Mouse (Mus musculus) liver, adult (tissue): ENCODE measurements around the gene Smarca1.

ENCODE experiments used
- GATA4 ChIP-seq: IDR thresholded peaks from 2 replicates; pipeline ENCODE4 v1.6.1; 2014; ENCODE audit warnings: mild to moderate bottlenecking, low read length; ENCODE audit not compliant: insufficient replicate concordance

Smarca1 gene

DNA sequence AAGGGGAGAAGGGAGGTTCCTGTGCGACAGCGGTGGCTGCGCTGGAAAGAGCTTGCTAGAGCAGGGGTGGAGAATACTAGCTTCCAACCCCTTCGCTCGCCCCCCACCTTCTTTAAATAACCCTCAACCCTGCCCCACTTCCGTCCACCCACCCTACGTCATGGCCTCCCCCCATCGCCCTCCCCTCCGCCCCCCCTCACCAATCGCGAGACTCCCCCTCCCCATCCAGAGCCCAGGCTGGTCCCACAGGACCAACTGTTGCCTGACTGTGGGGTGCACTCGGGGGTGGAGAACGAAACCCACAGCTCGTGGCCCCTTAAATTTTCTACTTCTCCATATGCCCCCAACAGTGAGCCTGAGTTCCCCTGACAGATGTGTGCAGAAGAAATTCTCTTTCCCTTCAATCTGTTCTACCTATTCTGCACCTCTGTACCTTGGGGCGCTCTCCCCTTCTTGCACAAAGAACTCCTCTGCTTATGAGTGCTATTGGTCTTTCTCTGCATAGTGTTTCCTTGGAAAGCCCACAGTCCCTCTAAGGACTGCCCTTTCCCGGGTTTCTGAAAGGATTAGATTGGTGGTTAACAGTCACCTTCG lies at the start of gene Smarca1:
TSS of gene Smarca1 (minus strand) at position 544 of the 594 bp plus-strand sequence.
- no peak for TF ChIP-seq GATA4

DNA sequence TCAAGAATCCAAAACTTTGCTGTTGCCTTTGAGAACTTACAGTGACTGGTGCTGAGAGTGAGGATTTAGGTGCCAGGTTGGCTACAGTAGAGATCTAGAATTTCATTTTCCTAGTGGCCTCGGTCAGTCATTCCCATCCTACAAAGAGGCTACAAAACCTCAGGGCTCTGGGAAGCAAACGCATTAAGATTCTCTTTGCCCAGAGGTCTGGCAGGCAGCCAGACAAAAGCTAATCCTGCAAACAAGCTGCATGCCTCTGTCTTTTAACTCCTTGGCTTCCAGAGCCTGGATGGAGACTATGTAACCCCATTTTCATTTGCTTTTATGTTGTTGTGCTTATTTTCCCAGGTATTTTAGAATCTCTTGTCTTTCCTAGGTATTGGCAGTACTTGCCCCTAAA lies 45.0 kb upstream of the Smarca1 start:
- TF ChIP-seq GATA4: no peak

GRCm38 (mm10) chrX:47936885-47937284 lies 44.1 kb upstream of the Smarca1 start:
- no peak for TF ChIP-seq GATA4

DNA sequence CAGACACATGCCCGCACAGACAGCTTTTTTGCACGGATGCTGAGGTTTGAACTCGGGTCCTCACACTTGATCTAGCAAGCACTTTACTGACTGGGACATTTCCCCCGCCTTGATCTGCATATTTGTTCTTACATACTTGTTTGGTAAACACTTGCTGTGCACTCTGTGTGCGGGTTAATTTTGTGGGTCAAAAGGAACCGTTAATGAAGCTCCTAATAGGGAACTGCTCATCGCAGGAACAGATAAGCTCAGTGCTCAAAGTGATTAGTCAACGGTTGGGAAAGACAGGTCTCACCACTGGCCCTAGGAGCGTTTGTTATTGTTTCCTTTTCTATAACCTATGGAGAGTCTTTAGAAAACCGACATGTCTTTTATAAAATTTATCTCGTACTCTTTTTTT lies 41.6 kb upstream of the Smarca1 start:
- no peak for TF ChIP-seq GATA4

GRCm38 (mm10) chrX:47930449-47930848 lies 37.7 kb upstream of the Smarca1 start:
- TF ChIP-seq GATA4: no peak

- TF ChIP-seq GATA4: no peak
These were observed 35.2 kb upstream of the Smarca1 start for GRCm38 (mm10) chrX:47927981-47928380.

- TF ChIP-seq GATA4: no peak
These were observed 27.8 kb upstream of the Smarca1 start for GRCm38 (mm10) chrX:47920541-47920940.

DNA sequence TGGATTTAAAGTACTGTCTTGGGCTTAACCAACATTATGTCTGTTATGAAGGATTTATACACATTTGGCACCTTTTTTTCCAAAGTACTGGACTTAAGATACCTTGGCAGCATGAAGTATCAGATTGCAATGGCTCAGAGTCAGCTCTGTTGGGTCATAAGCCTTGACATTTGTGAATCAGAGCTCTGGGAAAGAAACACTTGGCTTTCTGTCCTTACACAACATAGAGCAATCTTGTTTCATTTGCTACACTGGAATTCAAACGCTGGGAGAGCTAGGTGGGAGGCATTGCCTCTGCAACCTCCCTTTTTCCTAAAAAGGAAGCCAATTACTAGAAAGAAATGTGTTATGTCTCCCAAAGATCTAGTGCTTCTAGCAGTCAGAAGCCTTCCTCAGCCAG lies 24.1 kb upstream of the Smarca1 start:
- no peak for TF ChIP-seq GATA4

DNA sequence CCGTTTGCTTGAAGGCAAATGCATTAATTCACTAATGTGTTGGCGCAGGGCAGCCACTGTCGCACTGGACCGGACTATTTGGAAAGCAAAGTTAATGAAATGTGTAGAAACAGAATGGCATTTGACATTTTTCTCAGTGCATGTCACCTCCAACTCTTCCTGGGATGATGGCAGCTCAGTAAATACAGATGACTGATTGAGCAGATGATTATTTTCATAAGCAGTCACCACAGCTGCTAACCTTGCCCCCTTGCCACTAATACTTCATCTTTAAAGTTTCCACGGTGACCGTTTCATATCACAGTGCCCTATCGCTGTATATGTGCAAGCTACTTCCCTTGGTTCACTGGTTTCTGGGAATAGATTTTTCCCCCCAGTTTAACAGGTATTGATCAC lies 20.8 kb upstream of the Smarca1 start:
- no peak for TF ChIP-seq GATA4

DNA sequence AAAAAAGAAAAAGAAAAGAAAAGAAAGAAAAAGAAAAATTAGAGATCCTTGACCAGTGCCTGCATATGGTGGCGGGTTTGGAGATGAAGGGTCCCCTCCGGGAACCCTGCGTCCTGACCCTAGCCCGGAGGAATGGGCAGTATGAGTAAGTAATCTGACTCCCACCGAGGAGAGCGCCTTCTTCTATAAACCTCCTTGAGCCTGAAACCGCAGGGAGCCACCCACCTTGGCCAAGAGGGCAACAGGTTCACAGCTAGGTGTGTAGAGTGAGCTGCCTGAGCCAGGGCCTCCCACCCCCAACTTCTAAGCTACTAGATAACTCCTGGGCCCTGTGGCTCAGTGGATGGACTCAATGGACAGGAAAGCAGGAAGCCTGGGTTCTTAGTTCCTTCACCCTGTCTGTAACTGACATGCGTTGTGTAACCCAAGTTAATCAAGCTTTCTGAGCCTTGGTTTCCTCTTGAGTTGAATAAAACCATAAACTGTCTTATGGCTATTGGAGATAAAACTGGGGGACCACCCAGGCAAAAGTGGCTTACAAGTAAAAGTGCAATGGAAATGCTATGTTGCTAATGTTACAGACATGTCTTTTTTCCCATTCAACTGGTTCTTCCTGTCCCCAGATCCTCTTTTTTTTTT lies 20.2 kb upstream of the Smarca1 start:
- TF ChIP-seq GATA4: no peak

DNA sequence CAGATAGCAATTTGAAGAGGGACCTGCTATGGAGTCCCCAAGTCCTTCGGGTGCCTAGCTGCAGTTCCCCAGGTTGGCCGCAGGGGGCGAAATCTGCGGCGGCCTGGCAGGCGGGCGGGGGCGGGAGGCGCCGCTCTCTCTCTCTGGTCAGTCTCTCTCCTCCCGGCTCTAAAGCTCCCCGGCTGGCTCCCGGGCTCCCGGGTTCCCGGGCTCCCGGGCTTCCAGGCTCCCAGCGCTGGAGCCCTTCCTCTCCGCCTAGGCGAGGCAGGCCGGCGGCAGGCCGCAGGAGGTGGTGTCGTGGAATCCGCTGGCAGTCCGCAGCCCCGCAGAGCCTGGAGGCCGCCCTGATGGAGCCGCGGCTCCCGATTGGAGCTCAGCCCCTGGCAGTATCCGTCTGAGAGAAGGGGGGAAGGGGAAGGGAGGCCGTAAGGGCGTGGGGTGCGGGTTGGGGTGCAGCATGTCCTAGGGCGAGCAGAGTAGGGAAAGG lies 19.6 kb upstream of the Smarca1 start, which contains the start of gene Ocrl:
TSS of gene Ocrl (plus strand) at position 82 of the 487 bp plus-strand sequence.
- no peak for TF ChIP-seq GATA4

DNA sequence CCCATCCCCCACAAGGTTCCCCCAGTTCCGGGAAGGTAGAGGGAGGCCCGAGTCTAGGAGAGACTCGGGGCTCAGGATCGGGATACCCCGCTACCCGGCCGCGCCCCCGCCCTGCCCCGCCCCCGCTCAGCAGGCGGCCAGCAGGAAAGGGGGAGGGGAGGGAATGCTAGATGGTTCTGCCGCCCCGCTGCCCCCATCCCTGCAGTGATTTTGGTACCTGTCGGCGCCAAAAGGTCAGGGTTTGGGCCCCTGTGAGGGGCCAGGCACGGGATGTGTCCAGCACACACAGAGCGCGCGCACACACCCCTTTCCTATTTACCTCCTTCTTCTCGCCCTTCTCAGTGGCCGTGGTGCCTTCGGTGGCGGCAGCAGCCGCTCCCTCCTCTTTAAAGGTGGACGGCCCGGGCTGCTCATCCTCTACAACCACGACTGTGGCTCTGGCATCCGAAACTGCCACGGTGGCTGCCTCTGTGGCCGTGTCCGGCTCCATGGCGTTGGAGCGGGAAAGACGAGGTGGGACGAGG lies 805 bp downstream of the Smarca1 start:
- no peak for TF ChIP-seq GATA4

GRCm38 (mm10) chrX:47891243-47891906 lies 1.4 kb downstream of the Smarca1 start:
- TF ChIP-seq GATA4: no peak

GRCm38 (mm10) chrX:47887401-47887800 lies 5.4 kb downstream of the Smarca1 start:
- no peak for TF ChIP-seq GATA4

- TF ChIP-seq GATA4: no peak
These were observed 10.0 kb downstream of the Smarca1 start for GRCm38 (mm10) chrX:47882813-47883212.

- TF ChIP-seq GATA4: no peak
These were observed 12.7 kb downstream of the Smarca1 start for GRCm38 (mm10) chrX:47880052-47880451.

DNA sequence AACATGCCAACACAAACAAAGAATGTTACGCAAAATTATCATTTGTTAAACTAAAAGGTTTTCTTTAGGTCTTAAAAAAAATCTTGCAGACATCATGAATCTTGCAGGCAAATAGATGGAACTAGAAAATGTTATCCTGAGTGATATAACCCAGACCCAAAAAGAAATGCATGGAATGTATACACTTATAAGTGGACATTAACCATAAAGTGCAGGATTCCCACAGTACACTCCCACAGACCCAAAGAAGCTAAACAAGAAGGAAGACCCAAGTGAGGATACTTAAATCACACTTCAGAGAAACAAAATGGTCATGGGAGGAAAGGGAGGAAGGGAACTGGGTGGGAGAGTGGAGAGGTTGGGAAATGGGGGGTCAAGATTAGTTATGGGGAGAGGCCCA lies 34.2 kb downstream of the Smarca1 start:
- TF ChIP-seq GATA4: no peak

GRCm38 (mm10) chrX:47835835-47836195 lies 57.0 kb downstream of the Smarca1 start:
- TF ChIP-seq GATA4: no peak
